Mouse (Mus musculus) liver, embryonic 13.5 days (tissue): Measurements from ENCODE around the gene Ush1g. TPM values are rescaled to one million over a fixed set of nuclear protein-coding genes. Genes with fewer than 3 reads are reported as not detected.

ENCODE experiments used
- ATAC-seq: fragments of 200-750 bp; cut with Nextera tagmentation; 2 replicates; pipeline ENCODE4 v1.8.0; 2017; ENCODE audit warnings: low read depth, mild to moderate bottlenecking, moderate number of reproducible peaks, moderate library complexity
- DNase-seq: peaks from one replicate; pipeline ENCODE4 v3.0.0; 2022
- H3K27ac ChIP-seq: fragments of 300-500 bp; sonication (generic); 2 replicates; pipeline ENCODE4 v1.5.1; 2015; ENCODE audit warnings: moderate library complexity, mild to moderate bottlenecking, inconsistent platforms
- H3K27me3 ChIP-seq: fragments of 300-500 bp; sonication (generic); 2 replicates; pipeline ENCODE4 v1.6.1; 2015; ENCODE audit warnings: mild to moderate bottlenecking, inconsistent platforms
- H3K36me3 ChIP-seq: fragments of 300-500 bp; sonication (generic); 2 replicates; pipeline ENCODE4 v1.6.1; 2015; ENCODE audit warnings: mild to moderate bottlenecking, inconsistent platforms
- H3K4me1 ChIP-seq: fragments of 300-500 bp; sonication (generic); replicated peaks from 2 replicates; pipeline ENCODE4 v1.6.1; 2015; ENCODE audit warnings: inconsistent platforms
- H3K4me2 ChIP-seq: fragments of 300-500 bp; sonication (generic); 2 replicates; pipeline ENCODE4 v1.6.1; 2015; ENCODE audit warnings: inconsistent platforms, mild to moderate bottlenecking, moderate library complexity
- H3K4me3 ChIP-seq: fragments of 300-500 bp; sonication (generic); replicated peaks from 2 replicates; pipeline ENCODE4 v1.5.1; 2015; ENCODE audit warnings: mild to moderate bottlenecking, inconsistent platforms
- H3K9ac ChIP-seq: fragments of 300-500 bp; sonication (generic); 2 replicates; pipeline ENCODE4 v1.6.1; 2015; ENCODE audit warnings: mild to moderate bottlenecking, inconsistent platforms
- H3K9me3 ChIP-seq: fragments of 300-500 bp; sonication (generic); replicated peaks from 2 replicates; pipeline ENCODE4 v1.6.1; 2016; ENCODE audit warnings: inconsistent platforms
- WGBS: fragments of 180-500 bp; shearing (Covaris S2); methylation state at CpG from one replicate; pipeline ENCODE4 v1.1.7; 2015; ENCODE audit not compliant: insufficient replicate concordance; 5-methylcytosine and 5-hydroxymethylcytosine counted together
- polyA plus RNA-seq: library from polyadenylated mRNA; unstranded; fragments of >200 nt; fragmentation: Nextera tagmentation; extraction: Ambion mirVana; gene quantifications from 2 replicates; pipeline ENCODE4 v1.2.1, GENCODE M21; 2015

The Ush1g gene
- polyA plus RNA-seq, 1 experiment from 2014 or later: 0.07 TPM

GRCm38 (mm10) chr11:115275954-115276353, 45.9 kb downstream of the Ush1g start:
- Histone ChIP-seq H3K4me1 (peaks cover 70% of the 10 kb centered on the region), H3K4me3 (peak overlapping the region; percentile 70), H3K27ac (no peak overlapping the region), H3K36me3 (0 out of 2 replicates have a peak, but pooled peaks cover 5% of the 10 kb centered on the region), H3K4me2 (peak overlapping the region; percentile 93), H3K9ac (peak overlapping the region; percentile 84), H3K9me3 (no peaks in the 10 kb centered on the region), H3K27me3 (no peaks in the 10 kb centered on the region)
- DNase-seq (no peak), ATAC-seq (no peak)
- WGBS: 41% methylated on average over 3 of the region's 3 CpGs

- peak overlapping the region; percentile 70 for H3K4me3 ChIP-seq
- 0 out of 2 replicates have a peak, but pooled peaks cover 5% of the 10 kb centered on the region for H3K36me3 ChIP-seq
- peak overlapping the region; percentile 84 for H3K9ac ChIP-seq
- peak overlapping the region; percentile 93 for H3K4me2 ChIP-seq
- H3K4me1 ChIP-seq: peaks cover 70% of the 10 kb centered on the region
- no peaks in the 10 kb centered on the region for H3K9me3 ChIP-seq
- no peak overlapping the region; the same call in 1 of the 2 replicates for H3K27ac ChIP-seq
- DNase-seq (no peak), ATAC-seq (no peak)
- no peaks in the 10 kb centered on the region for H3K27me3 ChIP-seq
- whole genome bisulfite sequencing: 40% methylated on average over 6 of the region's 6 CpGs
These were observed 46.3 kb downstream of the Ush1g start for GRCm38 (mm10) chr11:115275509-115275908.

DNA sequence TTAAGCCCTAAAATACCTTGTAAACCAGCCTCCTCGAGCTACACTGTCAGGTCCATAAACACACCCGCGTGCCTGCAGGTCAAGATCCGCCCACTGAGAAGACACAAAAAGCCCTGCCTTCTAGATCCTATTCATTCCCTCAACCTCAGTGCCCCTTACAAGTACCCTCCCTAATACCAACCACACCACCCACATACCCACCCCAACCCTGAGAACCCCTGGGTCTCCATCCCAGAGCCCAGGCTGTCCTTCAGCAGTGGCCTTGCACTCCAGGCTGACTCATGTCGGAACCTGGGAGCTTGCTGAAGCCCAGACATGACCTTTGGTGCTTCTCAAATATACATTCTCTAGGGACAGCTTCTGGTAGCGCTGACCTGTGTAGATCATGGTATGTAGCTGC, 47.1 kb downstream of the Ush1g start:
- Histone ChIP-seq H3K4me2 (peak overlapping the region; percentile 93), H3K9me3 (no peaks in the 10 kb centered on the region), H3K27ac (no peak overlapping the region), H3K27me3 (no peaks in the 10 kb centered on the region), H3K4me3 (no peak overlapping the region), H3K4me1 (peaks cover 68% of the 10 kb centered on the region), H3K36me3 (0 out of 2 replicates have a peak, but pooled peaks cover 5% of the 10 kb centered on the region), H3K9ac (no peak overlapping the region)
- 78% methylated on average over 6 of the region's 6 CpGs for WGBS
- ATAC-seq (no peak), DNase-seq (no peak)

GRCm38 (mm10) chr11:115274178-115274577, 47.7 kb downstream of the Ush1g start:
- H3K27me3 ChIP-seq: no peaks in the 10 kb centered on the region
- peaks cover 10% of the 10 kb centered on the region for H3K36me3 ChIP-seq
- H3K4me1 ChIP-seq: peaks cover 63% of the 10 kb centered on the region
- 64% methylated on average over 7 of the region's 7 CpGs for WGBS
- H3K9me3 ChIP-seq: no peaks in the 10 kb centered on the region
- no peak overlapping the region for H3K27ac ChIP-seq
- DNase-seq: no peak
- H3K4me3 ChIP-seq: no peak overlapping the region
- no peak for ATAC-seq
- no peak overlapping the region for H3K4me2 ChIP-seq
- no peak overlapping the region for H3K9ac ChIP-seq

DNA sequence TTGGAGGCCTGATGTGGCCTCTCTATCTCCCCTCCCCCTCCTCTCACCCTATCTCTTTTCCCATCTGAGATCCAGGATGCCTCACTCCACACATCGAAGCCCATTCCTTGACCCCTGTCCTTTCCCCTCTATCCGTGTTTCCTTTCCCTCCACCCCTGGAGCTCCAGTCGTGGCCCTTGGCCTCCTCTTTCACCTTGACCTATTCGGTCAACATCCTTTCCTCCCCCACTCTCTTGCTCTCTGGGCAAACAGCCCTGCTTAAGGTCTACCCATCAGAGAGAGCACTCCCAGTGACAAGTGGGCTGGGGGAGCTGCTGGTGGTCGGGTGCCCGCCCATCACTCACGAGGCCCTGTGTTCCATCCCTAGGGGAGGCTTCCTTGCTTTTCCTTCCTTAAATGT, 48.1 kb downstream of the Ush1g start:
- Histone ChIP-seq H3K27ac (no peak overlapping the region), H3K9me3 (no peaks in the 10 kb centered on the region), H3K27me3 (peaks cover 3% of the 10 kb centered on the region; the same call in 1 of the 2 replicates), H3K4me3 (no peak overlapping the region), H3K9ac (no peak overlapping the region), H3K4me2 (no peak overlapping the region), H3K4me1 (peaks cover 58% of the 10 kb centered on the region), H3K36me3 (peaks cover 14% of the 10 kb centered on the region)
- 57% methylated on average over 7 of the region's 7 CpGs for WGBS
- DNase-seq (no peak), ATAC-seq (no peak)

DNA sequence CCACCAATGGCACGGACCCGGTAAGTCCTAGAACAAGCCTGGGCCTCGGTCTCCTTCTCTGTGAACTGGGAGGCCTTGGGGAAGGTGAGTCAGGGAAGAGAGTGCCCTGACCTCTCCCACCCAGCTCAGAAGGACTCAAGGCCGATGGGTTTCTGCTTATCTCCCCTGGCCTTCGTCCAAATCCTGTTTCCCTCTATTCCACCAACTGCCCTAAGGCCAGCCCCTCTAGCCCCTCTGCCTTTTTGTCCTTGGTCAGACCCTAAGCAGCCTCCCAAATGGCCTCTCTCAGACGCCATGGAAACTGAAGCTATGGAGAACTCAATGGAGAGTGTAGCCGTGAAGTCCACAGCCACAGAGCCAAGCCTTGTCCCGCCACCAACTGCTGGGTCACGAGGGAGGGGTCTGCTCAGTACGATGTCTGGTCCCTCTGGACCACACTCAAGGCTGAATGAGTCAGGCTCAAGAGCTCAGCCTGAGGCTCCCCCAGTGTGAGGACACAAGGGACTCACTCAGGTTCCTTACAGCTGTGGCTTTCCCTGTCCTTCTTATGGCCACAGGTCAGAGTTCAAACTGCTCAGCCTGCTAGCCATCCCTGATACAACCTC, 48.8 kb downstream of the Ush1g start:
- Histone ChIP-seq H3K27ac (no peak overlapping the region), H3K4me1 (peaks cover 51% of the 10 kb centered on the region), H3K4me3 (no peak overlapping the region), H3K27me3 (peaks cover 10% of the 10 kb centered on the region), H3K9ac (no peak overlapping the region), H3K4me2 (no peak overlapping the region), H3K36me3 (peaks cover 22% of the 10 kb centered on the region), H3K9me3 (no peaks in the 10 kb centered on the region)
- ATAC-seq (no peak), DNase-seq (no peak)
- 58% methylated on average over 10 of the region's 10 CpGs for WGBS

DNA sequence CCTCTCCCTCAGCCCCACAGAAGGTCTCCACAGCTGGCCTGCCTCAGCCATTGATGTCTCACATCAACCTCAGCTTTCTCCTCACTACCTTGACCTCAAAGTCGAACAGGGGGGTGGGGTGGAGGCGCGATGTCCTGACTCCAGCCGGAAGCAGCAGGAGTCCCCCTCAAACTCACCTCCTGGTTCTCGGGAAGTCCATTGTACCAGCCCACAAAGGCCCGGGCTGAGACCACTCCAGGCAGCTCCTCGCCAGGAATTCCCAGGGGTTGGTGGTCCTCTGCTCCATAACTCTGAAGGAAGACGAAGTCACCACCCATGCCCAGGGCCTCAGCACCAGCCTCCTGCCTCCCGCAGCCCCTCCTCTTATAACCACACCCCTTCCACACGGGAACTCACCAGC, 50.4 kb downstream of the Ush1g start:
- H3K4me3 ChIP-seq: no peak overlapping the region
- H3K27ac ChIP-seq: no peak overlapping the region
- no peaks in the 10 kb centered on the region for H3K9me3 ChIP-seq
- H3K27me3 ChIP-seq: peaks cover 26% of the 10 kb centered on the region
- WGBS: 71% methylated on average over 10 of the region's 10 CpGs
- peaks cover 25% of the 10 kb centered on the region for H3K36me3 ChIP-seq
- H3K4me1 ChIP-seq: peaks cover 52% of the 10 kb centered on the region
- no peak for ATAC-seq
- no peak overlapping the region for H3K4me2 ChIP-seq
- no peak for DNase-seq
- no peak overlapping the region for H3K9ac ChIP-seq

GRCm38 (mm10) chr11:115271052-115271451, 50.8 kb downstream of the Ush1g start:
- Histone ChIP-seq H3K27ac (no peak overlapping the region), H3K4me3 (no peak overlapping the region), H3K27me3 (peaks cover 30% of the 10 kb centered on the region), H3K4me1 (peaks cover 50% of the 10 kb centered on the region), H3K9me3 (no peaks in the 10 kb centered on the region), H3K4me2 (no peak overlapping the region), H3K36me3 (peaks cover 25% of the 10 kb centered on the region), H3K9ac (no peak overlapping the region)
- no peak for DNase-seq
- WGBS: 76% methylated on average over 9 of the region's 9 CpGs
- no peak for ATAC-seq

- no peaks in the 10 kb centered on the region for H3K9me3 ChIP-seq
- DNase-seq (peak; percentile 57), ATAC-seq (no peak; the same call in 1 of the 2 replicates)
- peaks cover 25% of the 10 kb centered on the region for H3K36me3 ChIP-seq
- no peak overlapping the region for H3K4me2 ChIP-seq
- H3K4me1 ChIP-seq: peaks cover 44% of the 10 kb centered on the region
- no peak overlapping the region for H3K4me3 ChIP-seq
- no peak overlapping the region for H3K27ac ChIP-seq
- 38% methylated on average over 19 of the region's 19 CpGs for WGBS
- H3K27me3 ChIP-seq: peaks cover 37% of the 10 kb centered on the region
- no peak overlapping the region for H3K9ac ChIP-seq
These were observed 51.5 kb downstream of the Ush1g start for GRCm38 (mm10) chr11:115270148-115270861.

DNA sequence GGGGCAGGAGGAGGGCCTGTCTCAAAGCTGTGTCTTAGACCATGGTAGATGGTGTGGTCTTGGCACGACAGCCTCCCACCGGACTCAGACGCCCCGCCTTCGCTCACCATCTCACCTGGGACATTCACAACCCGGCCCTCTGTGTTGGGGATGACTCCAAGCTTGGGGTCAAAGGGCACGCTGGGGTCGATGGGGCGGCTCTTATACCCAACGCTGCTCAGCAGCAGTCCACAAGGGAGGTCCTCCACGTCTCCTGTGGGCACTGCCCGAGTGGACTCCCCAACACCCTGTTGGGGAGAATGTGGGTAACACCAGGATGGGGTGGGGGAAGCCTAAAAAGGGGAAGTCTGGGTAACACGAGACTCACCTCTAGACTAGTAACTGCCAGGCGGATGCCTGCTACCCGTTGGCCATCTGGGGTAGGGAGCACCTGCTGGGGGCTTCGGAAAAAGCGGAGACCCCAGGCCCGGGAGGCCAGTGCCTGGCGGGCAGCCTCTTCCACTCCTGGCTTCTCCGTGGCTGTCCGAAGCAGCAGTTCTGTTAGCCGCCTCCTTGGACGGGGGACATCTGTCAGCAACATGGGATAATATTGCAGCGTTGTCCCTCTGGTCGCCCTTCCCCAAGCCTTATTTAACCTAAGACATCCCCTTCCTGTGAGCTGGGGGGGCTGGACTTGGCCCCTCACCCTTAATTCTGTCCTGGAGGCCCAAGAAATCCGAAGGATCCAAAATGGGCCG, 52.3 kb downstream of the Ush1g start:
- H3K9ac ChIP-seq: no peak overlapping the region
- ATAC-seq (no peak), DNase-seq (no peak)
- 80% methylated on average over 27 of the region's 27 CpGs for WGBS
- H3K36me3 ChIP-seq: peaks cover 25% of the 10 kb centered on the region
- H3K4me1 ChIP-seq: peaks cover 40% of the 10 kb centered on the region
- H3K27me3 ChIP-seq: peaks cover 45% of the 10 kb centered on the region
- H3K4me2 ChIP-seq: no peak overlapping the region
- no peaks in the 10 kb centered on the region for H3K9me3 ChIP-seq
- H3K4me3 ChIP-seq: no peak overlapping the region
- no peak overlapping the region for H3K27ac ChIP-seq

GRCm38 (mm10) chr11:115267958-115268357, 53.9 kb downstream of the Ush1g start:
- H3K27me3 ChIP-seq: peaks cover 61% of the 10 kb centered on the region

More at GRCm38 (mm10) chr11:115267958-115268357, 53.9 kb downstream of the Ush1g start:
- Histone ChIP-seq H3K36me3 (peaks cover 25% of the 10 kb centered on the region), H3K4me2 (no peak overlapping the region), H3K4me1 (peaks cover 26% of the 10 kb centered on the region), H3K9ac (no peak overlapping the region), H3K27ac (no peak overlapping the region), H3K9me3 (no peaks in the 10 kb centered on the region), H3K4me3 (no peak overlapping the region)
- 74% methylated on average over 11 of the region's 11 CpGs for WGBS
- no peak for ATAC-seq
- DNase-seq: no peak
